Mouse (Mus musculus): ENCODE results near the gene Tacr1.

GRCm38 (mm10) chr6:82519626-82520025 lies 117.5 kb downstream of the Tacr1 start:
- TF ChIP-seq CTCF (IDR thresholded peaks at IDR 0.05; ENCODE audit: control insufficient read depth, insufficient read depth, low read length) (no peak), POLR2A (IDR thresholded peaks at IDR 0.05; ENCODE audit: borderline replicate concordance, control insufficient read depth, low read depth, low read length) (no peak)
